Mouse (Mus musculus) kidney, postnatal 14 days (tissue): ENCODE data around the gene Mllt3.

Experiments
- DNase-seq: peaks from one replicate; pipeline ENCODE4 v3.0.0; 2022; ENCODE audit warnings: mixed read lengths

Mllt3 gene

DNA sequence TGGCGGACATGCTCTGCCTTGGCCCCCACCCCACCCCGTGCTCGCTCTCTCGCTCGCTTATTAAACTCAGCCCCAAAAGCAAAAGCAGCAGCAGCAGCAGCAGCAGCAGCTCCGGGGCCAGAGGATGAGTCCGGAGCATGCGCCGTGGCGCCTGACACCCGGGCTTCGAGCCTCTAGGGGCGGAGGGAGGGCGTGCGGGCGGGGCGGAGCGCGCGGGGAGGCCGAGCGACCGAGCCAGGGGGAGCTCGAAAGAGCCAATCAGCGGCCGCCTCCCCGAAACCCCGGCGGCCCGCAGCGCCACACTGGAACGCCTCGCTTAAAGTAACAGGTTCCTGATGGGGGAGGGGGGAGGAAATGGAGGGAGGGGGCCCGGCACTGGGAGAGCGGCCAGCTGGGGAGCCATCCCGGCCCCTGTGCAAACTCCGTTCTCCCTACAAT is at the start of gene Mllt3:
Gene Mllt3, minus strand, starts transcription at position 149 of the 438 bp plus-strand sequence.
- peak; percentile 98 for DNase-seq

- DNase-seq: no peak
Measured at GRCm38 (mm10) chr4:88082381-88082780, 49.2 kb upstream of the Mllt3 start.

DNA sequence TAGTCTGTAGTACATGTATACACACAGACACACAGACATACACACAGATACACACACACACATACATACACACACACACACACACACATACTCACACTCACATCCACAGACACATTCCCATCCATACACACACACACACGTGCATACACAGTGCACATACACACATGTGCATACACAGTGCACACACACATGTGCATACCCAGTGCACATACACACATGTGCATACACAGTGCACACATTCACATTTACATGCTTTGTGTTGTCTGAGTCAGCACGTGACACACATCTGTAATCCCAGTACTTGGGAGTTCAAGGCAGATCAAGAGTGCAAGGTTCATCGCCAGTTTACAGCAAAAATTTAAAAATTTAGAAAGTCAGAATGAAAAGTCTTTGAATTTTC is 48.7 kb upstream of the Mllt3 start:
- no peak for DNase-seq

- no peak for DNase-seq
Measured at GRCm38 (mm10) chr4:88081417-88081816, 48.3 kb upstream of the Mllt3 start.

DNA sequence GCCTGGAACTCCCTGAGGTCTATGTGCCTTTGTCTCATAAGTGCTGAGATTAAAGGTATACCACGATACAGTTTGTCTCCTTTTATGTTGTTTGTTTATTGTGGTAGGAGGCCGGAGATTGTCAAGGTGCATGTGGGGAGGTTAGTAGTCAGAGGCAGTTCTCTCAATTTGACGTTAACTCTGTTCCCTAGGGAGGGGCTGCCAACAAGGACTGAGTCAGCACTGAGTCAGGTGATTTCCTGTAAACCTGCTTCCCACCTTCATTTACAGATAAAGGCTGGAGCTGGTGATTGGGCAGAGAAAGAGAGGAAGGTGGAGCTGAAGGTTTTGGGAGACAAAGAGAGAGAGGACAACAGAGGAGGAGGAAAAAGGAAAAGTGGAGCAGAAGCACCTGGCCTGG is 45.8 kb upstream of the Mllt3 start:
- DNase-seq: no peak

DNA sequence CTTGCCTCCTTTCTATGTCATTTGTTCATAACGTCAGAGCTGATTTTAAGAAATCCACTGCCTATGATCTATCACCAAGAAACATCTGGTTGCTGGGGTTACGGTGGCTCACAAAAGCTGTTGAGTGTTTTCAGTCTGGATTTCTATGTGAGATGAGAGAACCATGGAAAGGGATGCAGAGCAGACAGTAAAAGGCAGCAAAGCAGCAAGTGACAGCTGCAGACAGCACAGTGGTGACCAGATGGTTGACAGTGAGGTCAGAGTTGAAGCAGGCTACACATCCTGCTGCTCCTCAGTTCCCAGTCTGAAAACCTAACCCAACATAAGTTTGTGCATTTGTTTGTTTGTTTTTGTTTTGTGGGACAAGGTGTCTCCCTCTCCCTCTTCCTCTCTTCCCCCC is 42.2 kb upstream of the Mllt3 start:
- no peak for DNase-seq

DNA sequence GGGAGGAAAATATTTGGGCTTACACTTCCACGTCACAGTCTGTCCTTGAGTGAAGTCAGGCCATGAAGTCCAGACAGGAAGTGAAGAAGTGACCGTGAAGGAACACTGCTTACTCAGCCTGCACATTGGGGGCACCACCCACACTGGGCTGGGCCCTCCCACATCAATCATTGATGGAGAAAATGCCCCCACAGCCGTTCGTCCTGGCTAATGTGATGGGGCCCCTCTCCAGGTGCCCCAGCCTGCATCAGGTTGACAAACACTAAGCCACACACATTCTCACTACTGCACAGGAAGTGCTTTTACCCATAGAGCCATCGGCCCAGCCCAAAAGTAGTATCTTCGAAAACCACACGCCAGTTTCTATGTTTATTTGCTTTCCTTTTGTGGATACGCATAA is 13.1 kb upstream of the Mllt3 start:
- DNase-seq: no peak

- DNase-seq: no peak
Measured at GRCm38 (mm10) chr4:88045151-88045550, 12.0 kb upstream of the Mllt3 start.

- DNase-seq: peak; percentile 70
Measured at GRCm38 (mm10) chr4:88035361-88035760, 2.2 kb upstream of the Mllt3 start.

GRCm38 (mm10) chr4:88034387-88035157 is 1.4 kb upstream of the Mllt3 start:
- DNase-seq: no peak

- DNase-seq: peak; percentile 39
Measured at GRCm38 (mm10) chr4:88033729-88034386, 694 bp upstream of the Mllt3 start.

- peak; percentile 55 for DNase-seq
Measured at GRCm38 (mm10) chr4:88032151-88033098, 739 bp downstream of the Mllt3 start.

DNA sequence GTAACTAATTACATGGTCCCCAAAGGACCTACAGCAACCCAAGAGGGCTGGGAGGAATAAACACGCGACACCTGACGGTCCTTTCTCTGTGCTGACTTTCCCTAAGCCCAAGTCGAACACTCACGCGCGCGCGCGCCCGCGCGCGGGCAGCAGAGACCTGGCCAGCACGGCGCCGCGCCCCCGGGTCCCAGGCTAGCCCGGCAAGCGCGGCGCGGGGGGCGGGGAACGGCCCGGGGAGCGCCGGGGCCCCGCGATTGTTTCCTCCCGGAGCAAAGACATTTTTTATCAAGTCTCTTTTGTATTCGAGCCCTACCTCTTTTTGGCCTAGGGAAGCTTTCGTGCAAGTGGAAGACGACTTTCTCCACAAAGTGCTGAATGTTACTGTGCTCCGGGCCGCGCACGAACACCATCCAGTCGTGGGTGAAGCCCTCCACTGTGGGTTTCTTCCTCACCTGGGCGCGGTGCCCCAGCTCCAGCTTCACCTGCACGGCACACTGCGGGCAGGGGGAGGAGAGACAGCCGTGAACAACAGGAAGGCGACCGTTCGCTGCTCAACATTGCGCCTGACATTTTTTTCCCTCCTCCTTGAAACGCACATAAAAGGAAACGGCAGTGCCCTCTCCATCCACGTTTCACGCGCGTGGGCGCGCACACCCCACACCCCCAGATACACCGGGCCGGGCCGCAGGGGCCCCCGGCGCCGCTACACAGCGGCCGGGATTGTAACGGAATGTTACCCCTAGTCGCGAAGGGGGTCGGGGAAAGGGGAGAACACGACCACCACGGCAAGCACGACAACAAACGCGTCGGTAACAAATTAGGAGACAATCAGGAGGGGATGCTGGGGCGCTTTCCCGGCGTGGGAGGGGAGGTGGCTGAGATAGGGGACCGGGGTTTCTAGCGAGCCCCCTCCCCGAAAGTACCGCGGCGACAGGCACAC is 1.7 kb downstream of the Mllt3 start:
- peak; percentile 58 for DNase-seq

DNA sequence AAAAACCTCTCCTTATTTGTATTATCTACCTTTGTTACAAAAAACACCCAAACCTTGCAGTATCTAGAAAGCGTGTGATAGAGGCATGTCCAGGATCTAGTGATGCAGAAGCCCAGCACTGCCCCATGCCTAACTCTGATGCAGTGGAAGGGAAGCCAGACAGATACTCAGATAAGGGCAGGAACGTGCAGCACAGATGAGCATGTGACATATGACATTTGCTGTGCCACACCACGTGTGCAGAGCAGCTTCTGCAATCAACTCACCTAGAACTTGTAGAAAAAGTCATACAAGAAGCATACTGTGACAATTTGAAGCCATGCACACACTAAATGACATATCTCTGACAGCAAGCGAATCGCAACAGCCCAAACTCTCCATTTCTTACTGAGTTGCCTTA is 9.6 kb downstream of the Mllt3 start:
- no peak for DNase-seq

DNA sequence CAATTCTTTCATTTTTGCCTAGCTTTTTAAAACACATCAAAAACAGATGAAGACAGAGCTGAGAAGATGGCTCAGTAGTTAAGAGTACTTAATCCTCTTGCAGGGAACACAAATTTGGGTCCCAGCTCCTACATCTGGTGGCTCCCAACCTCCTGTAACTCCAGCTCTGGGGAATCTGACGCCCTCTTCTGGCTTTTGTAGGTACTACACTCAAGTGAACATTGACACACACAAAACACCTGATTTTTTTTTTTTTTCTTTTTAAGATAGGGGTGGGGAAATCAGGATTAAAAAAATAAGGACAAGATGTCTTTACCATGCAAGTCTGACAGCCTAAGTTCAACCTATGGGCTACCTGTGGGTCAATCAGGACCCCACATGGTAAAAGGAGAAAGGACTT is 10.5 kb downstream of the Mllt3 start:
- DNase-seq: no peak

DNA sequence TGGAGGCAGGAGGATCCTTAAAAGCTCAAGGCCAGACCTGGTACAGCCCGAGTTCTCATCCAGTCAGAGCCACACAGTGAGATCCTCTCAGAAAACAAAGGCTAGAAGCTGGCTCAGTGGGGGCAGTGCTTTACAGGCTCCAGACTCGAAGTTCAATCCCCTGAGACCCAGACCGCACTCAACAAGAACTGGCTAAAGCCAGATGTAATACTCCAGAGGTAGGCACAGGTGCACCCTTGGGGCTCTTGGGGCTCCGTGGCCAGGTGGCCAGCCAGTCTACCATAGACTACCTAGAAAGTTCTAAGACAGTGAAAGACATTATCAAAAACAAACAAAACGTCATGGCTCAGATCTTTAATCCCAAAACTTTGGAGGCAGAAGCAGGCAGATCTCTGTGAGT is 12.7 kb downstream of the Mllt3 start:
- DNase-seq: no peak

GRCm38 (mm10) chr4:88019645-88020044 is 13.5 kb downstream of the Mllt3 start:
- no peak for DNase-seq

DNA sequence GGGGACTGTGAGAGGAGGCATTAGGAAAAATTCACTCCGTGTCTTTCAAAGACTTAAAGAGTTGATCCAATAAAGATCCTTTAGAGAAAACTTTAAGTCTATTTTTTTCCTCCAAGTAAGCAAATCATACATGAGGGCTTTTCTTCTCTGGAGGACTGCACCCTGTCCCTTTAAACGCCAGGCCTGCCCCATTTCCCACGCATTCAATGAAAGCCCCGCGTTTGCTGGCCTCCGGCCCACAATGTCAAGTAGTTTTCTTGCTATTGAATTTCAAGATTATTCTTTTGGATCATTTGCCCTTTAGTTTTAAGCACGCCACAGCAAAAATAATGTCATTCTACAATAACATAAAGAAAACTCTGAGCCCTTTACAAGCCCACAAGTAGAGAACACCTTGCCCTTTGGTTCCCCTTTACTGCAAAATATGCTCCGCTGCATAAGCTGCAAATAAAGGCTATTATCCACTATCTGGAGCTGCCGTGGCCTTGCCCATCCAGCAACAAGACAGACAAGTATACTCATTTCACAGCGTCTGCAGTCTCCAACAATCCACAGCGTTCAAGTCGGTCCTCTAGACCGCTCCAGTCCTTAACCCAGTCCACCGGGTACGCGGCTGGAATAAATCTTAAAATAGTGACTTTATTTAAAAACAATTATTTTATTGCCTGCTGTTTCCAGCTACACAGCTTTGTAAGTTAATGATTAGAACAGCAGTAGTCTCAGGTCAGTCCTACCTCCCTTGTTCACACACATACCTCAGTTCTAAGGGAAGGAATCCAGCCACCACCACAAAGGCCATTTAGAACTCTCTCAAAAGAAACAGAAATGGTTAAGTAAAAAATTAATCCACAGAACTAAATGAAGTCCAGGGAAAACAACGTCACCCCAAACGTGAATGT is 15.5 kb downstream of the Mllt3 start:
- DNase-seq: peak; percentile 39

GRCm38 (mm10) chr4:88015765-88016164 is 17.4 kb downstream of the Mllt3 start:
- no peak for DNase-seq

GRCm38 (mm10) chr4:88015261-88015660 is 17.9 kb downstream of the Mllt3 start:
- DNase-seq: no peak

GRCm38 (mm10) chr4:88012774-88013173 is 20.4 kb downstream of the Mllt3 start:
- DNase-seq: no peak
